Mouse (Mus musculus): ENCODE results near the gene Smoc1.

DNA sequence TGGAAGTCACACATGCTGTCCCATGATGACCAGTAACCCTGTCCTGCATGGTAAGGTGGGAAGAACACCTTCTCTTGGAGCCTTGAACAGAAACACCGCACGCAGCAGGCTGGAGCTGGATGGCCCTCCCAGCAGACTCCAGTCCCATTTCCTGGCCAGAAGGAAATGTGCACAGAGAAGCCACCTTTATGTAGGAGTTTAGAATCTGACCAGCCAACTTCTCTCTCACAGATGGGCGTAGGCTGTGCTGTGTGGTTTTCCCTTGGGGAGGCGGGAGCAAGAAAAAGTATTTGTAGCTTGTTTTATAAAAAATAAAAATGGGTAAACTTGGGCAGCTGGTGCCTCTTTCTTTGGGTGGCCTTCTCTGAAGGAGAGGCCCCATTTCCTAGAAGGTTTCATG, 159.5 kb downstream of the Smoc1 start:
- TF ChIP-seq CTCF (IDR thresholded peaks at IDR 0.05; ENCODE audit: control insufficient read depth, insufficient read depth, insufficient replicate concordance, low read depth, low read length): no peak
- no peak for TF ChIP-seq POLR2A (IDR thresholded peaks at IDR 0.05; ENCODE audit: control insufficient read depth, low read depth, low read length)

All from testis, adult 2 months (tissue).